Mouse (Mus musculus): ENCODE measurements around the gene Fam114a2. TPM values are rescaled to one million over a fixed set of nuclear protein-coding genes. Genes with fewer than 3 reads are reported as not detected.

The Fam114a2 gene
- polyA plus RNA-seq, 1 experiment from 2014 or later: 54.5 TPM

DNA sequence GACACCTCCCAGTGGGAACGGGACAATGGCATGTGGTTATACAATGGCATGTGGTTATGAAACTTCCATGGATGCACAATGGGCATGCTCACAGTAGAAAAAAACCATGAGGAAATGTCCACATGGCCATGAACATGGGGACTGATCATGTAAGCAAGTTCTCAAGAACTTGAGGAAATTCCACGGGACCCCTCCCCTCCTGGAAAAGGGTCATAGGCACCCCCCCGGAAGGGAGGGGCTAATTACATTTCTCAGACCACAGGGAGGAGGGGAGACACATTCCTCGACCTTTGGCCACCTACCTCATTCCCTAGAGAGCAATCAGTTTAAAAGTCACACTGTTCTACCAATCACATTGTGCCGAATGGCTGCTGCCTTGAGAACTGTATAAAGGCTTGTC lies 64.0 kb downstream of the Fam114a2 start:
- DNase-seq (ENCODE audit: low spot score) (no peak), ATAC-seq (replicated peaks; ENCODE audit: low FRiP score) (no peak)
- 76% methylated on average over 5 of the region's 5 CpGs for WGBS
- no peak overlapping the region for H3K4me2 ChIP-seq (ENCODE audit: low read depth, low read length, severe bottlenecking)
- H3K36me3 ChIP-seq (ENCODE audit: control insufficient read depth, insufficient read depth, low read length): no peaks in the 10 kb centered on the region
- H3K4me1 ChIP-seq (replicated peaks; ENCODE audit: control insufficient read depth, insufficient read depth, low read length): no peaks in the 10 kb centered on the region
- no peak overlapping the region for H3K4me3 ChIP-seq (ENCODE audit: low read depth, low read length)
- H3K27me3 ChIP-seq (ENCODE audit: control insufficient read depth, insufficient read depth, low read length): no peaks in the 10 kb centered on the region
- H3K27ac ChIP-seq (ENCODE audit: low read depth, low read length): no peak overlapping the region
- H3K9me3 ChIP-seq (ENCODE audit: control insufficient read depth, low read length): no peaks in the 10 kb centered on the region
- no peak overlapping the region for H3K9ac ChIP-seq (ENCODE audit: low read length)

GRCm38 (mm10) chr11:57445237-57445962 lies 73.0 kb downstream of the Fam114a2 start:
- Histone ChIP-seq H3K4me1 (replicated peaks; ENCODE audit: control insufficient read depth, insufficient read depth, low read length) (no peaks in the 10 kb centered on the region), H3K27me3 (ENCODE audit: control insufficient read depth, insufficient read depth, low read length) (no peaks in the 10 kb centered on the region), H3K27ac (ENCODE audit: low read depth, low read length) (no peak overlapping the region), H3K9ac (ENCODE audit: low read length) (no peak overlapping the region), H3K4me2 (ENCODE audit: low read depth, low read length, severe bottlenecking) (no peak overlapping the region), H3K9me3 (ENCODE audit: control insufficient read depth, low read length) (no peaks in the 10 kb centered on the region), H3K36me3 (ENCODE audit: control insufficient read depth, insufficient read depth, low read length) (no peaks in the 10 kb centered on the region), H3K4me3 (ENCODE audit: low read depth, low read length) (no peak overlapping the region)
- no peak for ATAC-seq (replicated peaks; ENCODE audit: low FRiP score)
- WGBS: 77% methylated on average over 6 of the region's 6 CpGs
- no peak for DNase-seq (ENCODE audit: low spot score)

DNA sequence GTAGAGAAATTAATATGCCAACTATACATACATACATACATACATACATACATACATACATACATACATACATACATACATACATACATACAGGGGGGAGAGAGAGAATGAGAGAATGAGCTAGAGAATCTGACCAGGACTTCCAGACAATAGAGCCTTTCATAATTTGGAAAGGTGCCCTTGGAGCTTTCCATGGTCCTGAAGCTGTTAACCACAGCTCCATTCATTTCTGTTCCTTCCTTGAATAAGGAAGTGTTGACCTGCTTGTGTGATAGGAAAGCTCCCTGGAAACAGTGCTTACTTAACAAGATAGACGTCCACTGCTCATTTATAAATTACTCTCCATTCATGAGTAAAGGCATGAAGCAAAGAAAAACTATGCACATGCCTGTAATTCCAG lies 84.3 kb downstream of the Fam114a2 start:
- H3K4me3 ChIP-seq (ENCODE audit: low read depth, low read length): no peak overlapping the region

More for the DNA sequence above, 84.3 kb downstream of the Fam114a2 start:
- Histone ChIP-seq H3K27me3 (ENCODE audit: control insufficient read depth, insufficient read depth, low read length) (no peaks in the 10 kb centered on the region), H3K9me3 (ENCODE audit: control insufficient read depth, low read length) (no peaks in the 10 kb centered on the region), H3K9ac (ENCODE audit: low read length) (no peak overlapping the region), H3K27ac (ENCODE audit: low read depth, low read length) (no peak overlapping the region), H3K36me3 (ENCODE audit: control insufficient read depth, insufficient read depth, low read length) (no peaks in the 10 kb centered on the region), H3K4me1 (replicated peaks; ENCODE audit: control insufficient read depth, insufficient read depth, low read length) (no peaks in the 10 kb centered on the region), H3K4me2 (ENCODE audit: low read depth, low read length, severe bottlenecking) (no peak overlapping the region)
- ATAC-seq (replicated peaks; ENCODE audit: low FRiP score) (no peak), DNase-seq (ENCODE audit: low spot score) (no peak)
- WGBS: 23% methylated on average over 1 of the region's 1 CpGs

Other genes with a start within 250 kb of the Fam114a2 start
- gene Mfap3, start within 50 bp of the Fam114a2 start, polyA plus RNA-seq (2014; fragmentation: Nextera tagmentation; extraction: Ambion mirVana): 54.9 and 56.6 TPM in 2 replicates
- 15.1 and 18.1 TPM in 2 replicates for gene Galnt10, start 126.8 kb upstream of the Fam114a2 start, polyA plus RNA-seq (2014; fragmentation: Nextera tagmentation; extraction: Ambion mirVana)